Mouse (Mus musculus): ENCODE measurements around the gene Fxyd2.

DNA sequence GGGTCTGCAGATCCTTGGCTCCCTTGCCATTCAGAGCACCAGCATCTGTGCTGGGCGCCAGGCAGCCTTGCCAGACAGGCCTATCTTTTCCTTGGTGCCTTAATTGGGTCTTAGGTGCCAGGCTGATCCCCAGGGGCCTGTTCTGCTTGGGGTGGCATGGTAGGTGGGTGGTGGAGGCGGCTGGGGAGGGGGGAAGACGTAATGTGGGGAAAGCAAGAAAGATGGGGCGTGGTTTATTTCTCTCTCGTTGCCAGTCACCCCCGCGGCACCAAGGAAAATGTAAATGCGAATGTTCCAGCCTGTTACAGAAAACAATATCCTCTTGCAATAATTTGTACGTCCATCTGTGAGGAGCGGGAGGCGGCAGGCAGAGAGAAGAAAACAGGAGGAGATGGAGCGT, 33.2 kb downstream of the Fxyd2 start:
- TF ChIP-seq POLR2A (IDR thresholded peaks at IDR 0.05; ENCODE audit: insufficient read length, low read depth) (no peak), TCF12 (IDR thresholded peaks at IDR 0.05; ENCODE audit: insufficient read depth, poor library complexity, severe bottlenecking) (no peak), POLR2AphosphoS2 (IDR thresholded peaks at IDR 0.05; ENCODE audit: insufficient read length, low read depth) (no peak), REST (IDR thresholded peaks at IDR 0.05; ENCODE audit: insufficient read depth, insufficient read length) (no peak), MYOD1 (IDR thresholded peaks at IDR 0.05; ENCODE audit: control insufficient read depth in 1 of 3, insufficient read length in 2 of 3, low read depth in 2 of 3) (no peak), MAX (IDR thresholded peaks at IDR 0.05; ENCODE audit: low read depth) (no peak), E2F4 (IDR thresholded peaks at IDR 0.05; ENCODE audit: insufficient read depth) (no peak), USF1 (IDR thresholded peaks at IDR 0.05; ENCODE audit: low read depth) (no peak)
